Mouse (Mus musculus) heart, embryonic 11.5 days (tissue): Measurements from ENCODE around the gene Fzd2. TPM values are rescaled to one million over a fixed set of nuclear protein-coding genes. Genes with fewer than 3 reads are reported as not detected.

ENCODE experiments used
- ATAC-seq: fragments of 200-750 bp; cut with Nextera tagmentation; replicated peaks from 2 replicates; pipeline ENCODE4 v1.8.0; 2017; ENCODE audit warnings: moderate library complexity; ENCODE audit not compliant: insufficient number of reproducible peaks, low FRiP score, low TSS enrichment
- H3K27ac ChIP-seq: fragments of 300-500 bp; sonication (generic); 2 replicates; pipeline ENCODE4 v1.5.1; 2014; ENCODE audit warnings: mild to moderate bottlenecking, low read depth, low read length
- H3K27me3 ChIP-seq: fragments of 300-500 bp; sonication (generic); 2 replicates; pipeline ENCODE4 v1.6.1; 2014; ENCODE audit warnings: mild to moderate bottlenecking, low read length, mixed read lengths; ENCODE audit not compliant: control insufficient read depth, insufficient read depth
- H3K36me3 ChIP-seq: fragments of 300-500 bp; sonication (generic); 2 replicates; pipeline ENCODE4 v1.6.1; 2014; ENCODE audit warnings: mild to moderate bottlenecking, low read length, moderate library complexity, mixed read lengths; ENCODE audit not compliant: control insufficient read depth, insufficient read depth
- H3K4me1 ChIP-seq: fragments of 300-500 bp; sonication (generic); 2 replicates; pipeline ENCODE4 v1.6.1; 2014; ENCODE audit warnings: low read length; ENCODE audit not compliant: control insufficient read depth, insufficient read depth
- H3K4me2 ChIP-seq: fragments of 300-500 bp; sonication (generic); 2 replicates; pipeline ENCODE4 v1.6.1; 2014; ENCODE audit warnings: mild to moderate bottlenecking, moderate library complexity
- H3K4me3 ChIP-seq: fragments of 300-500 bp; sonication (generic); 2 replicates; pipeline ENCODE4 v1.5.1; 2014; ENCODE audit warnings: low read depth, low read length
- H3K9ac ChIP-seq: fragments of 300-500 bp; sonication (generic); 2 replicates; pipeline ENCODE4 v1.6.1; 2014; ENCODE audit warnings: mild to moderate bottlenecking, low read depth, low read length, moderate library complexity
- H3K9me3 ChIP-seq: fragments of 300-500 bp; sonication (generic); replicated peaks from 2 replicates; pipeline ENCODE4 v1.6.1; 2016; ENCODE audit warnings: low read length; ENCODE audit not compliant: control insufficient read depth
- WGBS: fragments of 180-500 bp; shearing (Covaris S2); extraction: QIAGEN DNeasy Blood & Tissue Kit; methylation state at CpG from one replicate; pipeline ENCODE4 v1.1.7; 2014; ENCODE audit not compliant: insufficient replicate concordance; 5-methylcytosine and 5-hydroxymethylcytosine counted together
- polyA plus RNA-seq: library from polyadenylated mRNA; unstranded; fragments of >200 nt; fragmentation: Nextera tagmentation; extraction: Ambion mirVana; gene quantifications from 2 replicates; pipeline ENCODE4 v1.2.1, GENCODE M21; 2014

Fzd2 gene
- polyA plus RNA-seq, 1 experiment from 2014 or later: 25.0 TPM

GRCm38 (mm10) chr11:102578341-102579118 lies 25.7 kb upstream of the Fzd2 start:
- H3K4me2 ChIP-seq: peak overlapping the region; percentile 60
- peak overlapping the region; percentile 82 for H3K27ac ChIP-seq
- no peaks in the 10 kb centered on the region for H3K9me3 ChIP-seq
- H3K27me3 ChIP-seq: no peaks in the 10 kb centered on the region; the same call in 1 of the 2 replicates
- H3K4me3 ChIP-seq: peak overlapping the region; percentile 40
- no peaks in the 10 kb centered on the region for H3K36me3 ChIP-seq
- peaks cover 37% of the 10 kb centered on the region for H3K4me1 ChIP-seq
- 0 out of 2 replicates have a peak, but pooled peaks have one; percentile 6 for ATAC-seq
- peak overlapping the region; percentile 78 for H3K9ac ChIP-seq
- WGBS: 9% methylated on average over 27 of the region's 27 CpGs

- H3K27me3 ChIP-seq: no peaks in the 10 kb centered on the region; the same call in 1 of the 2 replicates
- no peaks in the 10 kb centered on the region for H3K9me3 ChIP-seq
- H3K9ac ChIP-seq: peak within 1 kb of the TSS; percentile 78
- H3K27ac ChIP-seq: peak within 1 kb of the TSS; percentile 82
- WGBS: 10% methylated on average over 23 of the region's 23 CpGs
- peaks cover 37% of the 10 kb centered on the region for H3K4me1 ChIP-seq
- no peaks in the 10 kb centered on the region for H3K36me3 ChIP-seq
- peak; percentile 8; the same call in 1 of the 2 replicates for ATAC-seq
- H3K4me2 ChIP-seq: peak within 1 kb of the TSS; percentile 60
- H3K4me3 ChIP-seq: peak within 1 kb of the TSS; percentile 40
Observed at GRCm38 (mm10) chr11:102579165-102580033, 24.8 kb upstream of the Fzd2 start, which contains the start of gene Gm11627. Gene Gm11627 (minus strand): TSS chr11:102579461.

DNA sequence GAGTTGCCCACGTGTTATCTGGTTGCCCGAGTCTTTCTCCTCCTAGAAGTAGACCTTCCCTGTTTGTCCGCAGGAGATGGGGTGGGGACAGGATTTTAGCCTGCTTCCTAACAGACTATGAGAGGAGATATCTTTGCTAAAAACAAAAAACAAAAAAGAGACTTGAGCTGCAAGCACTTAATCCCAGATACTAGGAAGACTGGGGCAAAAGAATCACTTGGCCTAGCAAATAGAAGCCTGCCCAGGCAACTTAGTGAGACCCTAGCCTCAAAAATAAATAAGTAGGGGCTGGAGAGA lies 24.2 kb upstream of the Fzd2 start:
- 21% methylated on average over 3 of the region's 3 CpGs for WGBS
- H3K9ac ChIP-seq: peak overlapping the region; percentile 78
- H3K27me3 ChIP-seq: no peaks in the 10 kb centered on the region; the same call in 1 of the 2 replicates
- peak overlapping the region; percentile 60 for H3K4me2 ChIP-seq
- peak overlapping the region; percentile 82 for H3K27ac ChIP-seq
- no peaks in the 10 kb centered on the region for H3K9me3 ChIP-seq
- H3K4me1 ChIP-seq: peaks cover 37% of the 10 kb centered on the region
- no peaks in the 10 kb centered on the region for H3K36me3 ChIP-seq
- peak overlapping the region; percentile 40 for H3K4me3 ChIP-seq
- ATAC-seq: no peak

DNA sequence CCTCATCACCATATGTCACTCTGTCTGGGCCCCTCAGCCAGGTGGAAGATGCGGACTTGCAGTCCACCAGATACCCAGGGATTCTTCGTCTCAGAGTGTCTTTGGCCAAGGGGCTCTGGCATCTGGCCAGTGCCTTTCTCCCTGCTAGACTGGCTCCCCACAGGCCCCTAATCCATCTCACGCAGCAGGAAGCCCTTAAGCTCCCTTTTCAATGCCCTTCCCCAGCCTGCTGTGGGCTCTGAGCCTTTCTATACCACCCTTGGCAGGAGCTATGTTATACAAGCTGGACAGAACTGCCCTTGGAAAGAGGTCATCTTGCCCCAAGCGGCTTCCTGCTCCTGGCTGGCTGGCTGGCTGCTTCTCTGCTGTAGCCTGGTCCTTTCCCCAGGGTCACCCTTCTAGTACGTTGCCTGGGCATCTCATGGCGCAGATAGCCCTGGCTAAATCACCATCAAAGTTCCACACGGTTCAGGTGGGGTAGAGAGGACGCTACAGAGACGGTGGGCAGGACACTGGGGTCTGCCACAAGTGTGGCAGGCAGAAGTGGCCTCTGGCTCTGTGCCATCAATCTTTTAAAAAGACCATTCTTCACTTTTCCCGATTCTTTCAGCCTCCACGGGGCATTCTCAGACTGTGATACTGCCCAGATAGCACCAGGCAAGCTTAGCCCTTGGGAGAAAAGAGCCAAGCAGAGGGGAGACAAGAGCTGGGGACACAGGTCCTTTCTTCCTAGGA lies 22.7 kb upstream of the Fzd2 start:
- H3K4me3 ChIP-seq: no peak overlapping the region
- H3K9me3 ChIP-seq: no peaks in the 10 kb centered on the region
- WGBS: 16% methylated on average over 11 of the region's 11 CpGs
- H3K27ac ChIP-seq: peak overlapping the region; percentile 84
- ATAC-seq: no peak
- peak overlapping the region; percentile 44 for H3K9ac ChIP-seq
- H3K36me3 ChIP-seq: no peaks in the 10 kb centered on the region
- peaks cover 33% of the 10 kb centered on the region for H3K4me1 ChIP-seq
- peak overlapping the region; percentile 14; the same call in 1 of the 2 replicates for H3K4me2 ChIP-seq
- no peaks in the 10 kb centered on the region; the same call in 1 of the 2 replicates for H3K27me3 ChIP-seq

DNA sequence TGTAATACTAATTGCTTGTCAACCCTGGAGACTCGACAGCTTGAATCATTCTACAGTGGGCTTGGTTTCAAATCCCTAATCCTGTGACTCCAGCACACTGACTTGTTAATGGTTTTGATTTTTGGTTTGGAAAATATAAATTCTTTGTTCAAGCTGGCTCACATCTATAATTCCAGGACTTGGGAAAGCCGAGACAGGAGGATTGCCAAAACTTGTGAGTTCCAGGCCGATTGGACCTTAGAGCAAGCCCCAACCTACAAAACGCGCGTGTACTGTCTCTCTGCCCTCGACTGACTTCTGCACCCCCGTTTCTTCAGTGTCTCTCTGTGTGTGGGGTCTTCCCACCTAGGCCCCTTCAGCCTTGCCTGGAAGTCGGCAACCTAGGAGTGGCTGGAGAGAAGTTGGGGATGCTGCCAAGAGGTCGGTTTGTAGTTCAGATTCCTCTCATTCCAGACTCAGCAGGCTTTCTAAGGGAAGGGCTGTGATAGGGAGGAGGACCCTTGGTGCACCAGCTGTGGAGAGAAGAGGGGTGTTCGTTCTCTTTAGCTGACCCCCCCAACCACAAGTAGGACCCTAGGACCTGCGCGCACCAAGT lies 22.1 kb upstream of the Fzd2 start:
- ATAC-seq: no peak
- H3K36me3 ChIP-seq: no peaks in the 10 kb centered on the region
- 0 out of 2 replicates have a peak overlapping the region, but pooled peaks have one; percentile 9 for H3K4me3 ChIP-seq
- H3K27ac ChIP-seq: peak overlapping the region; percentile 84
- WGBS: 23% methylated on average over 13 of the region's 13 CpGs
- peak overlapping the region; percentile 59 for H3K9ac ChIP-seq
- peaks cover 31% of the 10 kb centered on the region for H3K4me1 ChIP-seq
- no peaks in the 10 kb centered on the region; the same call in 1 of the 2 replicates for H3K27me3 ChIP-seq
- H3K9me3 ChIP-seq: no peaks in the 10 kb centered on the region
- peak overlapping the region; percentile 41 for H3K4me2 ChIP-seq

- H3K9me3 ChIP-seq: no peaks in the 10 kb centered on the region
- no peaks in the 10 kb centered on the region; the same call in 1 of the 2 replicates for H3K27me3 ChIP-seq
- no peaks in the 10 kb centered on the region for H3K36me3 ChIP-seq
- ATAC-seq: no peak
- H3K4me3 ChIP-seq: 0 out of 2 replicates have a peak overlapping the region, but pooled peaks have one; percentile 9
- peak overlapping the region; percentile 59 for H3K9ac ChIP-seq
- H3K27ac ChIP-seq: peak overlapping the region; percentile 84
- H3K4me2 ChIP-seq: no peak overlapping the region; the same call in 1 of the 2 replicates
- 10% methylated on average over 5 of the region's 5 CpGs for WGBS
- peaks cover 28% of the 10 kb centered on the region for H3K4me1 ChIP-seq
Observed at GRCm38 (mm10) chr11:102582736-102583135, 21.5 kb upstream of the Fzd2 start.

DNA sequence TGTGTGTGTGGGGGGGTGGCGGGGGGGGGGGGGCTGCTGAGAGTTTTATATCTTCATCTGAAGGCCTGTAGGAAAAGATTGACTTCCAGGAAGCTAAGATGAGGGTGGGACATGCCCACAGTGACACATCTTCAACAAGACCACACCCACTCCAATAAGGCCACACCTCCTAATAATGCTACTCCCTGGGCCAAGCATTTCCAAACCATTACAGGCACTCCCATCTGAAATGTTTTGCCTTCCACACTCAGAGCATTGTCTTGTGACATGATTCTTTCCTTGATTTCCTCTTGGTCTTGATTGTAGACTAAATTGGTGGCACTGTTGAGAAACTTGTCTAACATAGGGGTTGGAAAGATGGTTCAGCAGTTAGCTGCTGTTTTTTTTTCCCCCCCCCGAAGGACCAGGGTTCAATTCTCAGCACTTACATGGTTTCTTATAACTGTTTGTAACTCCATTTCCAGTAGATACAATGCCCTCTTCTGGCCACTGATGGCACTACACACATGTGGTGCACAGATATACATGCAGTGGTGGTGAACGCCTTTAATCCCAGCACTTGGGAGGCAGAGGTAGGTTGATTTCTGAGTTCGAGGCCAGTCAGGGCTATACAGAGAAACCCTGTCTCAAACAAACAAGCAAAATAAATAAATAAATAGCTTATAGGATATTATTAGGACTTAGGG lies 17.6 kb upstream of the Fzd2 start:
- Histone ChIP-seq H3K9ac (no peak overlapping the region), H3K36me3 (no peaks in the 10 kb centered on the region), H3K4me3 (no peak overlapping the region), H3K27ac (no peak overlapping the region), H3K4me2 (no peak overlapping the region), H3K4me1 (peaks cover 11% of the 10 kb centered on the region), H3K27me3 (no peaks in the 10 kb centered on the region; the same call in 1 of the 2 replicates), H3K9me3 (no peaks in the 10 kb centered on the region)
- ATAC-seq: no peak
- WGBS: 88% methylated on average over 4 of the region's 4 CpGs
